Mouse (Mus musculus): ENCODE measurements at regions not wholly inside any gene's neighbourhood (a gene's known extent, or its start where the extent isn't known, plus 50 kb on each side); places are given as distances from the start of the nearest gene placed in this dataset.

GRCm38 (mm10) chr1:44388091-44388490 is 163.2 kb upstream of the Gulp1 start:
- Histone ChIP-seq H3K4me2 (no peak overlapping the region), H3K27ac (ENCODE audit: low read depth, low read length) (no peak overlapping the region), H3K9me3 (ENCODE audit: control insufficient read depth, low read length) (no peaks in the 10 kb centered on the region), H3K27me3 (ENCODE audit: control insufficient read depth, insufficient read depth, low read length) (no peaks in the 10 kb centered on the region), H3K4me1 (ENCODE audit: control insufficient read depth, insufficient read depth, low read length) (no peaks in the 10 kb centered on the region), H3K9ac (ENCODE audit: low read length) (no peak overlapping the region), H3K4me3 (ENCODE audit: low read depth, low read length) (no peak overlapping the region), H3K36me3 (ENCODE audit: control insufficient read depth, insufficient read depth, low read length) (no peaks in the 10 kb centered on the region)
- ATAC-seq (ENCODE audit: low FRiP score): no peak
- DNase-seq (ENCODE audit: low spot score, missing footprints): peak; percentile 51
- 86% methylated on average over 3 of the region's 3 CpGs for WGBS

- Histone ChIP-seq H3K36me3 (ENCODE audit: control insufficient read depth, insufficient read depth, low read length) (no peaks in the 10 kb centered on the region), H3K27me3 (ENCODE audit: control insufficient read depth, insufficient read depth, low read length) (no peaks in the 10 kb centered on the region), H3K4me2 (no peak overlapping the region), H3K4me3 (ENCODE audit: low read depth, low read length) (no peak overlapping the region), H3K4me1 (ENCODE audit: control insufficient read depth, insufficient read depth, low read length) (no peaks in the 10 kb centered on the region), H3K9me3 (ENCODE audit: control insufficient read depth, low read length) (no peaks in the 10 kb centered on the region), H3K9ac (ENCODE audit: low read length) (no peak overlapping the region), H3K27ac (ENCODE audit: low read depth, low read length) (no peak overlapping the region)
- 94% methylated on average over 9 of the region's 9 CpGs for WGBS
- DNase-seq (ENCODE audit: low spot score, missing footprints) (peak; percentile 12), ATAC-seq (ENCODE audit: low FRiP score) (no peak)
These were observed 159.2 kb upstream of the Gulp1 start for GRCm38 (mm10) chr1:44392141-44392540.

- WGBS: 75% methylated on average over 3 of the region's 3 CpGs
- no peak for ATAC-seq (ENCODE audit: low FRiP score)
These were observed 155.8 kb upstream of the Gulp1 start for GRCm38 (mm10) chr1:44395538-44395937.

GRCm38 (mm10) chr1:44398066-44398465 is 153.2 kb upstream of the Gulp1 start:
- no peak for DNase-seq (ENCODE audit: low spot score, missing footprints)
- Histone ChIP-seq H3K36me3 (ENCODE audit: control insufficient read depth, insufficient read depth, low read length) (no peaks in the 10 kb centered on the region), H3K27ac (ENCODE audit: low read depth, low read length) (no peak overlapping the region), H3K9ac (ENCODE audit: low read length) (no peak overlapping the region), H3K4me2 (no peak overlapping the region), H3K4me3 (ENCODE audit: low read depth, low read length) (no peak overlapping the region), H3K9me3 (ENCODE audit: control insufficient read depth, low read length) (no peaks in the 10 kb centered on the region), H3K27me3 (ENCODE audit: control insufficient read depth, insufficient read depth, low read length) (no peaks in the 10 kb centered on the region), H3K4me1 (ENCODE audit: control insufficient read depth, insufficient read depth, low read length) (no peaks in the 10 kb centered on the region)
- 59% methylated on average over 2 of the region's 2 CpGs for WGBS
- ATAC-seq (ENCODE audit: low FRiP score): no peak

More at GRCm38 (mm10) chr1:44395538-44395937, 155.8 kb upstream of the Gulp1 start:
- Histone ChIP-seq H3K9me3 (ENCODE audit: control insufficient read depth, low read length) (no peaks in the 10 kb centered on the region), H3K4me1 (ENCODE audit: control insufficient read depth, insufficient read depth, low read length) (no peaks in the 10 kb centered on the region), H3K27me3 (ENCODE audit: control insufficient read depth, insufficient read depth, low read length) (no peaks in the 10 kb centered on the region), H3K27ac (ENCODE audit: low read depth, low read length) (no peak overlapping the region), H3K4me2 (no peak overlapping the region), H3K4me3 (ENCODE audit: low read depth, low read length) (no peak overlapping the region), H3K36me3 (ENCODE audit: control insufficient read depth, insufficient read depth, low read length) (no peaks in the 10 kb centered on the region), H3K9ac (ENCODE audit: low read length) (no peak overlapping the region)
- peak; percentile 26 for DNase-seq (ENCODE audit: low spot score, missing footprints)

- Histone ChIP-seq H3K27ac (ENCODE audit: low read depth, low read length) (no peak overlapping the region), H3K4me1 (ENCODE audit: control insufficient read depth, insufficient read depth, low read length) (no peaks in the 10 kb centered on the region), H3K9me3 (ENCODE audit: control insufficient read depth, low read length) (no peaks in the 10 kb centered on the region), H3K36me3 (ENCODE audit: control insufficient read depth, insufficient read depth, low read length) (no peaks in the 10 kb centered on the region), H3K4me3 (ENCODE audit: low read depth, low read length) (no peak overlapping the region), H3K4me2 (no peak overlapping the region), H3K9ac (ENCODE audit: low read length) (no peak overlapping the region), H3K27me3 (ENCODE audit: control insufficient read depth, insufficient read depth, low read length) (no peaks in the 10 kb centered on the region)
- WGBS: 74% methylated on average over 2 of the region's 2 CpGs
- no peak for DNase-seq (ENCODE audit: low spot score, missing footprints)
- ATAC-seq (ENCODE audit: low FRiP score): no peak
These were observed 113.5 kb upstream of the Gulp1 start for GRCm38 (mm10) chr1:44437822-44438221.
